Mouse (Mus musculus): ENCODE measurements at regions not wholly inside any gene's neighbourhood (a gene's known extent, or its start where the extent isn't known, plus 50 kb on each side); places are given as distances from the start of the nearest gene placed in this dataset.
A peak's percentile ranks its signal among the peaks of the same experiment; 100 is the strongest.

DNA sequence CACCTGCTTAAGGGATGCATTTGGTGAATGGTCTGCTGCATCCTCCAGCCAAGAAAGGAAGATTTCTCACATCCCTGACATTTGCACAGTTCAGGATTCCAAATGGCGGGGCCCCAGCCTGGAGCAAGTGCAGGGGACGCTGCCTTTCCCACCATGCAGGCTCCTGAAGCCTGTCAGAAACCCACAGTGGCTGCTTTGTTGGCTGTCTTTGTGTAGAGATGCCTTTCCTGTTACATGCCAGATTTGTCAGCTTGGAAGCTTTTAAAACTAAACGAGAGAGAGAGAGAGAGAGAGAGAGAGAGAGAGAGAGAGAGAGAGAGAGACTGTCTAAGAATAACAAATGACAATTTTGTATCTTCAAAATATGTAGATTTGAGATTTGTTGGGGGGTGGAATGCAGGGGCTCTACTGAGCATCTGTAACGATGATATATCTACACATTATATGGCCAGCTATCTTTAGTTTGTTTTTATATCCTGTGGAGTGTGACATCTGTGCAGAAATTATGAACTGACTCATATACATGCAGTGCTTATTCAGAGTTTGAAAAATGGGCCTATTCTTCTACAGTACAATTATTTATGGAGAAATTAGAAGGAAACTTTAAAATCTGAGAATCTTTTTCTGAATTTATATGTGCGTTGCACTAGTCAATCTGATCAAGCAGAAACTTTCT lies 164.0 kb downstream of the Rpl36a-ps1 start:
- Histone ChIP-seq H3K36me3 (ENCODE audit: insufficient read depth, low read length) (no peaks in the 10 kb centered on the region), H3K4me1 (ENCODE audit: insufficient read depth, low read depth, low read length) (no peaks in the 10 kb centered on the region), H3K27ac (ENCODE audit: low read length) (no peak overlapping the region), H3K9me3 (ENCODE audit: low read length) (no peaks in the 10 kb centered on the region), H3K9ac (replicated peaks; ENCODE audit: low read depth) (no peak overlapping the region), H3K4me3 (ENCODE audit: low read depth, low read length) (no peak overlapping the region), H3K4me2 (replicated peaks; ENCODE audit: low read depth, low read length) (no peak overlapping the region), H3K27me3 (replicated peaks; ENCODE audit: insufficient read depth, low read length) (no peaks in the 10 kb centered on the region)
- DNase-seq (ENCODE audit: low spot score): no peak
- 50% methylated on average over 5 of the region's 5 CpGs for WGBS
- TF ChIP-seq EP300 (IDR thresholded peaks at IDR 0.05) (no peak), CTCF (IDR thresholded peaks at IDR 0.05) (no peak)
- ATAC-seq: no peak

DNA sequence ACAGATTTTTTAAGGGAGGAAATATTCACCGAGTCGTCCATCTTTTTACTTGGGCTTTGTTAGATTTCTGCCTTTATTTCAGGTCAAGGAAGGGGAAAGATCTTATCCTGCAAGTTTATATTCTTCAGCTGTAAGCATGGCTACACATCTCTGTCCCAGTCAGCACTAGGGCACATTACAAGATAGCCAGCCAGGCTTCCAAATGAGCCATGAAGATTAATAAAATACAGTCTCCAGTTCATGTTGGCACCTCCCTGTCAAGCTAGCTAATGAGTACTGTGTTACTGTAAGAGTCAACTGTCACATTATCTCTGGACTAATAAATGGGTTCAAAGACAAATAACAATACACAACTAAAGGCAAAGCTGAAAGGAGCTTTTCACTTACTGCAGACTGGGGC lies 166.6 kb downstream of the Rpl36a-ps1 start:
- TF ChIP-seq CTCF (IDR thresholded peaks at IDR 0.05) (no peak), EP300 (IDR thresholded peaks at IDR 0.05) (no peak)
- no peaks in the 10 kb centered on the region for H3K27me3 ChIP-seq (replicated peaks; ENCODE audit: insufficient read depth, low read length)
- WGBS: 82% methylated on average over 2 of the region's 2 CpGs
- ATAC-seq: no peak
- no peaks in the 10 kb centered on the region for H3K36me3 ChIP-seq (ENCODE audit: insufficient read depth, low read length)
- H3K9ac ChIP-seq (replicated peaks; ENCODE audit: low read depth): no peak overlapping the region
- H3K4me1 ChIP-seq (ENCODE audit: insufficient read depth, low read depth, low read length): no peaks in the 10 kb centered on the region
- no peak for DNase-seq (ENCODE audit: low spot score)
- H3K27ac ChIP-seq (ENCODE audit: low read length): no peak overlapping the region
- H3K9me3 ChIP-seq (ENCODE audit: low read length): no peaks in the 10 kb centered on the region
- no peak overlapping the region for H3K4me3 ChIP-seq (ENCODE audit: low read depth, low read length)
- no peak overlapping the region for H3K4me2 ChIP-seq (replicated peaks; ENCODE audit: low read depth, low read length)

DNA sequence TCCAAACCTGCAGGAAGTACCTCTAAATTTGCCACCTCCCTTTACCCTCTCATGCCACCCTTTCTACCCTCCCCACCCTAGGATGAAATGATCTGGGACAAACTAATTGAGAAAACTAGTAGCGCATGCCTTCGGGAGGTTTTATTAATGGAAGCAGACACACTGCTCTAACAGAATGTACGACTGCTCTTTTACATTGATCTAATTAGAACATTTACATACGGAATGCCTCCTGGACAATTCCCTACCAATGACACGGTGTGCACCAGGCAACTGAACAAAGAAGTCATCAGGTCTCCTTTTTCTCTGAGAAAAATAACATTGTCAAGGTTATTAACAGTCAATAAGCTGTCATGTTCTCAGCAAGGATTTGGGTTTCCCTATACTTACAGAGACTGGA lies 180.5 kb downstream of the Rpl36a-ps1 start:
- no peak overlapping the region for H3K9ac ChIP-seq (replicated peaks; ENCODE audit: low read depth)
- H3K27ac ChIP-seq (ENCODE audit: low read length): no peak overlapping the region
- H3K4me1 ChIP-seq (ENCODE audit: insufficient read depth, low read depth, low read length): no peaks in the 10 kb centered on the region
- no peak for ATAC-seq
- no peaks in the 10 kb centered on the region for H3K36me3 ChIP-seq (ENCODE audit: insufficient read depth, low read length)
- WGBS: 85% methylated on average over 5 of the region's 5 CpGs
- H3K4me2 ChIP-seq (replicated peaks; ENCODE audit: low read depth, low read length): no peak overlapping the region
- H3K9me3 ChIP-seq (ENCODE audit: low read length): no peaks in the 10 kb centered on the region
- no peaks in the 10 kb centered on the region for H3K27me3 ChIP-seq (replicated peaks; ENCODE audit: insufficient read depth, low read length)
- DNase-seq (ENCODE audit: low spot score): no peak
- no peak for TF ChIP-seq EP300 (IDR thresholded peaks at IDR 0.05)
- no peak overlapping the region for H3K4me3 ChIP-seq (ENCODE audit: low read depth, low read length)

DNA sequence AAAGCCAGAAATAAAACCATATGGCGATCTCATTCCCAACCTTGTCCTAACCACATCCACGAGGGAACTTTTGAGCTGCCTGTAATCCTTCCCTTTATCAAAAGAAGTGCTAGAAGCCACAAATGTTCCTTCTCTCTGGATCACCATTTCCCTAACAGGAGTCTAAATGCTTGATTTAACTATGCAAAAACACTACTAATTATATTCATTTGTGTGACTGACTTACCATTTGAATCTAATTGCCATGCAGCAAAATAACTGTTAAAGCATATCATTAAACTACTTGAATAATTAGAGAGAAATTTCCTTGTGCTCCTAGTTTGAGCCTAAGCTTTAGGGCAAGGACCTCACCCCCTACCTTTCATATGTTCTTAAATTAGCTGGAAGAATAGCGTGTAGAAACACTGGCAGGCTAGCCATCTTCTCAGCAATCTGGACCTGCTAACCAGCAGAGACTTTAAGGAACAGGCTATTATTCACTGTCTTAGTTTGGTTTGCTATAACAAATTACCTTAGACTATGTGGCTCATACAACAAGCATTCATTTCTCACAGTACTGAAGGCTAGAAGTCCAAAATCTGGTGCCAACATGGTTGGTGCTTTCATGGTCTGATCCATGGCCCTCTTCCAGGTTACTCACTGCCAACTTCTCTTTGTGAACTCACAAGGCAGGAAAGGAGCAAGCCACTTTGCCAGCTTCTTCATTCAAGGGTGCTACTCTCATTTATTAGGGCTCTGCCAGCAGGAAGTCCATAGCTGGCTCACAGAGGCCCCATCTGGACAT lies 183.7 kb downstream of the Rpl36a-ps1 start:
- Histone ChIP-seq H3K9me3 (ENCODE audit: low read length) (no peaks in the 10 kb centered on the region), H3K27me3 (replicated peaks; ENCODE audit: insufficient read depth, low read length) (no peaks in the 10 kb centered on the region), H3K4me2 (replicated peaks; ENCODE audit: low read depth, low read length) (no peak overlapping the region), H3K27ac (ENCODE audit: low read length) (no peak overlapping the region), H3K36me3 (ENCODE audit: insufficient read depth, low read length) (no peaks in the 10 kb centered on the region), H3K9ac (replicated peaks; ENCODE audit: low read depth) (no peak overlapping the region), H3K4me3 (ENCODE audit: low read depth, low read length) (no peak overlapping the region), H3K4me1 (ENCODE audit: insufficient read depth, low read depth, low read length) (no peaks in the 10 kb centered on the region)
- 86% methylated on average over 3 of the region's 3 CpGs for WGBS
- peak; percentile 9 for DNase-seq (ENCODE audit: low spot score)
- no peak for TF ChIP-seq CTCF (IDR thresholded peaks at IDR 0.05)
- no peak for TF ChIP-seq EP300 (IDR thresholded peaks at IDR 0.05)
- no peak for ATAC-seq

DNA sequence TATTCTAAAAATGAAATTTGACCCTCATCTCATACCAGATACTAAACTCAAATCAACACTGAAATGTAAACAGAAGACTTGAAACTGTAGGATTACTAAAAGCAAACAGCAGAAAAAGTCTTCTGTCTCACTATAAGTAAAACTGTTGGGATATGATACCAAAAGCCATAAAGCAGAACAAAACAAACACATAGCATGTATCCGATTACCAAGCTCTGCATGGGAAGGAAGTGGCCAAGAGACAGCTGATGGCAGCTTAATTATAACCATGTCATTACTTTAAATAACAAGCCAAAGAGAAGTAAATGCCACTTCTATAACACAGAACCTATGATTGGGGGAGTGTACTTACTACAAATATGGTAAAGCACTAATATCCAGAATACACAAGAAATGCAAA lies 186.0 kb downstream of the Rpl36a-ps1 start:
- WGBS: 35% methylated on average over 1 of the region's 1 CpGs
- no peak for DNase-seq (ENCODE audit: low spot score)
- ATAC-seq: no peak

DNA sequence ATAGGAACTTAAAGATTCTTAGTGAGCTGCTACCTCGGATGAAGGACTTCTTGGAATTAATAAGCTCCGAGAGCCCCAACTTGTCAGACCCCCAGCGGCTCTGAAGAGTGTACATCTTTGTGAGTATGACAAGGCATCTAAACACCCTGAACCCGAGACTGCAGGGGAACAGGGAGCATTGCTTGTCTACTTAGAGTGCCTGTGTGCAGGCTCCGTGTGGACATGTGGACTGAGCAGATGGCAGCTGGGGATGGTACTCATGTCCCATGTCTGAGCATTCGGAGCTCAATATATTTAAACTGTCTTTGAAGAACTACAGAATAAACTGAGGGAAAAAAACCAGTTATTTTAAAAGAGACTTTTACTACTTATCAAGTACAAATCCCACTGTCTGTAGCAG lies 189.1 kb downstream of the Rpl36a-ps1 start:
- no peaks in the 10 kb centered on the region for H3K4me1 ChIP-seq (ENCODE audit: insufficient read depth, low read depth, low read length)
- H3K9me3 ChIP-seq (ENCODE audit: low read length): no peaks in the 10 kb centered on the region
- DNase-seq (ENCODE audit: low spot score) (no peak), ATAC-seq (no peak)
- H3K4me3 ChIP-seq (ENCODE audit: low read depth, low read length): no peak overlapping the region
- H3K27ac ChIP-seq (ENCODE audit: low read length): no peak overlapping the region
- H3K4me2 ChIP-seq (replicated peaks; ENCODE audit: low read depth, low read length): no peak overlapping the region
- H3K36me3 ChIP-seq (ENCODE audit: insufficient read depth, low read length): no peaks in the 10 kb centered on the region
- WGBS: 75% methylated on average over 6 of the region's 6 CpGs
- no peak overlapping the region for H3K9ac ChIP-seq (replicated peaks; ENCODE audit: low read depth)
- no peak for TF ChIP-seq EP300 (IDR thresholded peaks at IDR 0.05)
- no peak for TF ChIP-seq CTCF (IDR thresholded peaks at IDR 0.05)
- no peaks in the 10 kb centered on the region for H3K27me3 ChIP-seq (replicated peaks; ENCODE audit: insufficient read depth, low read length)

More for the DNA sequence above, 186.0 kb downstream of the Rpl36a-ps1 start:
- no peak overlapping the region for H3K4me2 ChIP-seq (replicated peaks; ENCODE audit: low read depth, low read length)
- no peaks in the 10 kb centered on the region for H3K36me3 ChIP-seq (ENCODE audit: insufficient read depth, low read length)
- H3K9me3 ChIP-seq (ENCODE audit: low read length): no peaks in the 10 kb centered on the region
- H3K4me3 ChIP-seq (ENCODE audit: low read depth, low read length): no peak overlapping the region
- H3K4me1 ChIP-seq (ENCODE audit: insufficient read depth, low read depth, low read length): no peaks in the 10 kb centered on the region
- no peak overlapping the region for H3K9ac ChIP-seq (replicated peaks; ENCODE audit: low read depth)
- TF ChIP-seq EP300 (IDR thresholded peaks at IDR 0.05): no peak
- no peak for TF ChIP-seq CTCF (IDR thresholded peaks at IDR 0.05)
- H3K27me3 ChIP-seq (replicated peaks; ENCODE audit: insufficient read depth, low read length): no peaks in the 10 kb centered on the region
- H3K27ac ChIP-seq (ENCODE audit: low read length): no peak overlapping the region

All from lung, postnatal 0 days (tissue).